Mouse (Mus musculus): Measurements from ENCODE around the gene Mfap3.
"Not testable (repeated sequence)": the region's sequence is repeated elsewhere in the genome, so short reads cannot be mapped to it uniquely, and the experiment has no call there.

Mfap3 gene

DNA sequence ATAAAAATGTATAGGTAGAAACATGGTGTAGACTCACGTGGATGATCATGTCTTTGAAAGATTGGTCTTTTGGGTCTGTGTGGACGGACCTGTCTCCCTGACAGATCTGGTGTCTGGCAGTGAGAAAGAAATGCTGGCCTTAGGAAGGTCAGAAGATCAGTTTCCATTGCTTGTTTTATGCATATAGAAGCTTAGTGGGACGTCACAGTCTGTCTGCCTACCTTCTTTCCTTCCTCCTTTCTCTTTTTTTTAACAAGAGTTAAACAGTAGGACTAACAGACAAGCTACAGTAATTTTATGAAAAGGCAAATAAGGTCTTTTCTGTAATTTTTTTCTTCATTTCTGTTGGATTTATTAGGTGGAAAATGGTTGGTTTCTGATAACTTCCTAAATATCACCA lies 10.6 kb downstream of the Mfap3 start:
- no peak for DNase-seq (ENCODE audit: low spot score)

DNA sequence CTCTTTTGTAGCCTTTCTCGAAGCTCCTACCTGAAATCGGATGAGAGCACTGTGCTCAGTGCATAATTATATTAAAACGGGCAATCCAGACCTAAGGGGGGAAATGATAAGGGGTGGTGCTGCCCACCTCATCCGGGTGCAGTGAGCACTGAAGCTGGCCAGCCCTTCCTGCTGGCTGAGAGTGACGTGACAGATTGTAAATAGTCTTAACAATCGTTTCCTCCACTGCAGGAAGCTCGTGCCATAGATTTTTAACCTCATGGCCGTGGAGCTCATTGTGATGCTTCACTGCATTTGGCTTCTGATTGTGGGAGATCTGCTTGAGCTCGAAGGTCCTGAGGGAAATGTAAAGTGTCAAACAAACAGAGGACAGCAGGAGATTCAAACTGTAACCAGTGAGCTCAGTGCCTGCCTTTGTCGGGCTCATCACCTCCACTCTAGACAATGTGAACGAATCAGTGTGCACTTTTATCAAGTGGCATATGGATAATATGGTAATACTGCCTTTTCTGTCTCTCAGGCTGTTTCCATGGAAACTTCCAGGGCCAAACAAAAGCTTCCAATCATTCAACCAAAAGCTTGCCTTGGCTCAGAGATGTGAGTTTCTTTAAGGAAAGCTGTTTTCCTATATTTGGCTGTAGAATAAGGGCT lies 13.0 kb downstream of the Mfap3 start:
- no peak for DNase-seq (ENCODE audit: low spot score)

DNA sequence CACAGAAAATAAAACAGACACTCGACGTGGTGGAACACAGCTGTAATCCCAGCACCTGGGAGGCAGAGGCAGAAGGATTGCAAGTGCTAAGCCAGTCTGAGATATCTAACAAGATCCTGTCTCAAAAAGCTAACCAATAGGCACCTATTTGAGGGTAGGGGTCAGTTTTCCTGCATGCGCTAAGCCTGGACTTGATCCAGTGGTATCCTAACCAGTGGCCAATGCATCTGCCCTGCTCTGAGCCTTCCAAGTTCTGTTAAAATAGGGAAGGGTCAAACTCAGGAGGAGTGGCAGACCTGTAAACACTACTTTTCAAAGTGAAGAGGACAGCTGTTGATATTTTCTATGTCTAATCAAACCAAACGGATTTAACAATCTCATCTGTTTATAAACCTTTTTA lies 13.8 kb downstream of the Mfap3 start:
- DNase-seq (ENCODE audit: low spot score) = no peak

DNA sequence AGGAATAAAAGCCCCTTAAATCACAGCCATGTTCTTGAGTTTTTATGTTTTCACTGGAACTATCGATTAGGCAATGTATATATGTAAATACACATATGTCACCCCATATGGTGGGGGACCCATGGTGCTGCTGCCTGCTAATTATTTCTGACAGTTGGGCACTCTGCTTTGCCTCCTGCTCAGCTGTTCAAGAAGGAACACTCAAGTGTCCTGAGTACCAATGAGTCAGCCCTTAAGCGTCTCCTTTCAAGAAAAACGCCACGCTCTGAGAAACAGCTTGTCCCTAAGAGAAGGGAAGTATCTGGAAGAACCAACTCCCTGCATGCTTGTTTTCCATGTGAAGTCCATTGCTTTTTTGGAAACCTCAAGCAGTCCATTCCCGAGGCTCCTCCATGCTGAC lies 17.4 kb downstream of the Mfap3 start:
- no peak for DNase-seq (ENCODE audit: low spot score)

DNA sequence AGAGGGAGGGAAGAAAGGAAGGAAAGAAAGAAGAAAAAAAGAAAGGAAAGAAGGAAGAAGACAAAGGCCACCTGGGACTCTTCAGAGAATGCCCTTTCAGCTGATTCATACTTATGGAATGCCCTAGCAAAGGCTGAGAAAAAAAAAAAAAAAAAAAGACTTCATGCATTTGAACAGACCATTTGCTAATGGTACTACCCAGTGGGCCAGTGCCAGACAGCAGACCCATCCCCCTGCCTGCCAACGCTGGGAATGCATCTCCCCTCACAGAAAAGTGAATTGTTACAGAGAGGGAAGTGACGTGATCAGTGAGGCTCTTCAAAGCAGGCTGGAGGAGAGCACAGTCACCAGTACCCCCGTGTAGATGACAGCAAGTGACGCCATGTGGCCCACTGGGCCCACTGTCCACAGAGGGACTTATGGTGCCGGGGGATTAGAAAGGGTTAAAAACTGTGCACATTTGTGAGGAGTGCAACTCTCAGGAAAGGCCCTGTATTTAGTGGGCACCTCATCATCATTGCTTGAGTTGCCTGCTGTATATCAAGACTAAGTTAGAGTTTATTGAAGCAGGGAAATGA lies 21.5 kb downstream of the Mfap3 start:
- DNase-seq (ENCODE audit: low spot score) = no peak

DNA sequence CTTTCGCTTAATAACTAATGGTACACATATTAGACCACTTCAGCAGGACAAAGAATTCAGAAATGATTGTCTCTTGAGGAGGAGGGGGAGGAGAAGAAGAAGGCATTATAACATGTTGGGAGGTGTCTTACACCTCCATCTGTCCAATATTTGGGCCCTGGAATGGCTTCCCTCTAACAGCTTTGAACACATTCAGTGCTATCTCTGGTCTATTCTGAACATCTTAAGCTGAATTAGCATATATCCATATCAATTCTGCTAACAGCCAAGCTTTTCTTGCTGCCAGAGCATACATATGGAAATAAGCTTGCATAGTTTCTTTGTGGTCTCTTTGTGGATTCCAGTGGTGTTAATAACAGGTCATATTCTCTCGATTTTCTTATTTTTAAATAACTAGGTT lies 22.2 kb downstream of the Mfap3 start:
- no peak for DNase-seq (ENCODE audit: low spot score)

DNA sequence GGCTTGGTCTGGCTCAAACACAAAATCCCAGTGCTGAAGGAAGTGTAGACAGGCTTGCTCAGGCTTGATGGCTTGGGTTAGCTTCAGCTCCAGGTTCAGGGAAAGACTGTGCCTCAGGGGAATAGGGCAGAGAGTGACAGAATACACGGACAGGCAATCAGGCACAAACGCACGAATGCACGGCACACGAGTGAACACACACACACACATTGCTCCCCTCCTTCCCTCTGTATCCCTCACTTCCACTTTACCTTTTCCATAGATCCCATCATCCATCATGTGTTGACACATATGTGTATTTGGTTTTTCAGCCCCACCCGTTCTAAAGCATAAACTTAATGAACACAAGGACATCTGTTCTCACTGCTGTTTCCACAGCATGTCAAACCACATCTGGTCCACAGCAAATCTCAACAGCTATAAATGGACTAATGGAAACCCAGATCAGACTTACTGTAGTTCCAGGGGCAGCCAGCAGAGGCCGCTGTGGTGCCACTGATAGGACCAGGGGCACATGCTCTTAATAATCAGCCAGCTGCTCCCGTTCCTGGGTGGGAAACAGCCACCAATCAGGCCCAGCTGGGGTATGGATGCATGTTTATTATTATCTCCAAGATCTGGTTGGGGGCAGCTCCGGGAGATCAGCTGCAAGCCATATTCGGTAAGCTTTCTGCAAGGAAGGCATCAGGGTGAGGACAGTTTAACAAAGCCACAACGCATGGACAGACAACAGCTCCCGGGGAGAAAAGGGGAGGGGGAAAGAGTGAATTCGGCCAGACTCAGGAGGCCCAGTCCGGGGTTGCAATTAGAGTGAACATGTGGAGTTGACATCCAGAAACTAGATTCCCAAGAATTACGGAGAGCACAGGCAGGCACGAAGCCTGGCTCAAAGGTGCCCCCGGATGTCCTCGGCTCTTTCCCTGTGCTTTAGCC lies 30.4 kb downstream of the Mfap3 start:
- DNase-seq (ENCODE audit: low spot score) = peak; percentile 75

DNA sequence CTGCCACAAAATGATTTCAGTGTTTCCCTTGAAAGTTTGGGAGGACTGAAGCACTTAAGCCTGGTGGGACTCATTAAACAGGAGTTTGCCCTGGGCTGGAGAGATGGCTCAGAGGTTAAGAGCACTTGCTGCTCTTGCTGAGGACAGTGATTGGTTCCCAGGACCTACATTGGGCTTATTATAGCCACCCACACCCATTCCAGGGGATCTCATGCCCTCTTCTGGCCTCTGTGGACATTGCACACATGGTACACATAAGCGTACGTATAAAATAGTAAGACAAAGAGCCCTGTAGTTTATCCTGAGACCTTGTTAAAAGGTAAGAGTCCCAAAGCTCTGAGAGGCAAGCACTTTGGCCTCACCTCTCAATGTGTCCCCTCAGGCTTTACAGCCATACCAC lies 31.8 kb downstream of the Mfap3 start:
- DNase-seq (ENCODE audit: low spot score) = no peak

DNA sequence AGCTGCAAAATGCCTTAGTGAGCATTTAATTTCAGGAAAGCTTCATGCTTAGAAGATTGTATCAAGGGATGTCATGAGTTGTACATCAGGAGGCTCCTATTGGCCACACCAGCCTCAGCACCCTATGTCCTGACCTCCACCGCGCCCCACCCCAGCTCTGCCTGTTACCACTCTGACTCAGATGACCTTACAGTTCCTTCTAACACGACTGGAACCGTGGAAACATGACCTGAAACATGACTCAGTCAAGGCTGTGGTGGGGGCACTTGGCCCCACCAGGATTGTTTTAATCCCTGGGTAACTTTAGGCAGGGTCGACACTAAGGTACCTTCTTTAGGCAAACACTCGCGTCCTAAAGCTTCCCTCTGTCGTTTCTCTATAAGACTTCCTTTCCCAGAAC lies 32.6 kb downstream of the Mfap3 start:
- no peak for DNase-seq (ENCODE audit: low spot score)

DNA sequence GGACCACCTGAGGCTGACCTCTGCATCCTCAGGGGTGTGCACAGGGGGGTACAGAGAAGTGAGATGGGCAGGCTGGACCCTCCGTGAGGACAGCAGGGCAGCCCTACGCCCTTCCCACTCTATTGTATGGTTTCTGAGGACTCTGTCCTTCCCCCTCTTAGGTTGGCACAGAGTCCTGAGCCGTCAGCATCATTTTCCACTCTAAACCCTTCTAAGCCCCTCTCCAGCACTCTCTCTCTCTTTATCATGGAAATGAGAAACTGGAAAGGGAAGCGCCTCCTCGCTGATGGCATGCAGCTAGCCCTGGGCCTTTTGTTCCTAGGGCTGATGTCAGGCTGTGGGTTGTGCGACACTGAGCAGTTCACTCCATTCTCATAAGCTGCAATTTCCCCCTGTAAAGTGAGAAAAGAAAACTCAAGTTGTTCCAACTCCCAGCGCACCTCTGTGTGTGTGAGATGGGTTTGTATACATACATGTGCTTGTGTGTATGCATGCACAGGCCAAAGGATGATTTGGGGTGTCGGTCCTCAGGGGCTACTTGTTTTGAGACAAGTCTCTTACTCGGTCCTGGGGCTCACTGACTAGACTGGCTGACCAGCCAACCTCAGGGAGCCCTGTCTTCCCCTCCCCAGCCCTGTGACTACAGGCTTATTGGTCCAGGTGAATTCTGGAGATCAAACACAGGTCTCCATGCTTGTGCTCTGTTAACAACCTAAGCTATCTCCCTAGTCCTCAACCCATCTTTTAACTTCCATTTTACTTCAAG lies 34.7 kb downstream of the Mfap3 start:
- no peak for DNase-seq (ENCODE audit: low spot score)

DNA sequence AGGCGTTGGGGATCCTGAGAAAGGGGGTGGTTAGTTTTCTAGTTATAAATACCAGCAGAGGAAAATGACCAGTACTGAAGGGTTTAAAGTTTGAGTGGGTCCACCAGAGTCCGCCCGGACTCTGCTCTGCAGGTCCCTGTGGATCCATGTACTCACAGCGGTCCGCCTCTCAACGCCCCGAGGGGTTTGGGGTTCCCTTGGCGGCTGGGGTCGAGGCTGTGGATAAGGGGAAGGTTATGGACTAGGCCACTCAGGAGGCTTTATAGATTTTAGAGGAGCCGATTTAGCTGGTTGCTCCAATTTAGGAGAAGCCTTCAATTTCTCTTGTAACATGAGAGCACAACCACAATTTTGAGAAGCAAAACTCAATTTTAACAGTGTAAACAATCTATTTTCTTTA lies 39.5 kb downstream of the Mfap3 start:
- not testable (repeated sequence) for DNase-seq (ENCODE audit: low spot score)

DNA sequence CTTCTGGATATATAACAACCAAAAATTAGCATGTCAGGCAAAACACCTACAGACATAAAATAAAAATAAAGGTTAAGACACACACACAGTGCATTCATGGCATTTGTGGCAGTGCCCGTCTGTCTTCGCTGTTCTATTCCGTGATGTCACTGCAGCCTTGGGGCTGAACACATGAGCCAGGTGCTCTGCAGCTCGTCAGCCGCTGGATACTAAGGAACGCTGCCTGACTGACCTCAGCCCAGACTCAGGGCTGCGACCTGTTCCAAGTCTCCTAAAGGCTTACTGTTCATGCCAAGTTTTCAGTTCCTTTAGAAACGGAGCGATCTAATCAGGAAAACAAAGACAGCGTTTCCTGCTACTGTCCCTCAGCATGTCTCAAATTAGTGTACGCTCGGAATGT lies 46.1 kb downstream of the Mfap3 start:
- DNase-seq (ENCODE audit: low spot score) = no peak

DNA sequence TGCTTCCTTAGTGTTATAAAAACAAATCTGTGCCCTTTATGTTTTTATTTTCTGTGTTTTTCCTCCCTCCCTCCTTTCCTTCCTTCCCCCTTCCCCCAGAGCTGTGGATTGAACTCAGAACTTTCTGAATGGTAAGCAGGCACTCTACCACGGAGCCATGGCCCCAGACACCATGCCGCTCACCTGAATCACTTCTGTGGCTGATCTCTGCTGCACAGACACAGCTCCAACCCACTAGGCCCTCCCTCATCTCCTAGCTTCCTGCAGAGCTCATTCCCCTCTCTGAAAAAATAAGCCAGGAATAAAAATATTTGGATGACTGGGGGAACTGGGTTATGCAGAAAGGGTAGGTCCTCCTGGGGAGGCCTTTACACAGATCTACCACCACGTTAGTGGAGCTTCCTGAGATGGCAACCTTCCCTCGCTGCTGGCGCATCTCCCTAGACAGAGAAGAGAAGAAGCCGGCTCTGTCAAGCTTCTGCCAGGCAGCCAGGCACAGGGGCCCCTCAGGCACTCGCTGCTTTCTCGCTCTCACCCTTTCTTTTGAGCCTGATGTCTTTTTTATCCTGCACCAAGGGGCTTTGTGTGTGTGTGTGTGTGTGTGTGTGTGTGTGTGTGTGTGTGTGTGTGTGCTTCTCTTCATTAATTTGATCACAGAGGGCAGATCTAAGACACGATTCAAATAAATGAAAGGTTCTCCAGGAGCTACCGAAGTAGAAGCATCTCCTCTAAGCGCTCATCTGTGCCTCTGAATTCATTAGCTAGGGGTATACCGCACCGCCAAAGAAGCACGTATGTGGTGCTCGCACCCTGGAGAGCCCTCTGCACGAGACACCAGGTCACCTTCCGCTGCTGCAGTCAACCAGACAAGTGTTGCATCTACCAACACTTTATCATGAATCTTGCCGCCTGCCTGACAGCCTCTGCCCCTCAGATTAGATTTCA lies 47.9 kb downstream of the Mfap3 start:
- no peak for DNase-seq (ENCODE audit: low spot score)

DNA sequence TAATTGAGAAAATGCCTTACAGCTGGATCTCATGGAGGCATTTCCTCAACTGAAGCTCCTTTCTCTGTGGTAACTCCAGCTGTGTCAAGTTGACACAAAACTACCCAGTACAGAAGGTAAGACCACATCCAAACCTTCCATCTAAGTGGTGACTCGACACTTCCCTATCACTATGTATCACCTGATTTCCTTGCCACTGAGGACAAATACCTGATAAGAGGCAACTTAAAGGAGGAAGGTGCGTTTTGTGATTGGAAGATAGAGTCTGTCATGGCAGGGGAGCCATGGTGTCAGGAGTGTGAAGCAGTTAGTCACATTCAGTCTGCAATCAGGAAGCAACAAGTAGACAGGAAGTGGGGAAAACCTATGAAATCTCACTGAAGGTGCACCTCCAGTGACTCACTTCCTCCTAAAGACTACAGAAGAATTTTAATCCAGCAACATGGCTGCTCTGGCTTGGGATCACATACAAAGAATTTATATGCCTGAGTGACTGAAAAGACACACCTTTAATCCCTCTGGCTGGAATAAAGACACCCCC lies 50.6 kb downstream of the Mfap3 start:
- no peak for DNase-seq (ENCODE audit: low spot score)

DNA sequence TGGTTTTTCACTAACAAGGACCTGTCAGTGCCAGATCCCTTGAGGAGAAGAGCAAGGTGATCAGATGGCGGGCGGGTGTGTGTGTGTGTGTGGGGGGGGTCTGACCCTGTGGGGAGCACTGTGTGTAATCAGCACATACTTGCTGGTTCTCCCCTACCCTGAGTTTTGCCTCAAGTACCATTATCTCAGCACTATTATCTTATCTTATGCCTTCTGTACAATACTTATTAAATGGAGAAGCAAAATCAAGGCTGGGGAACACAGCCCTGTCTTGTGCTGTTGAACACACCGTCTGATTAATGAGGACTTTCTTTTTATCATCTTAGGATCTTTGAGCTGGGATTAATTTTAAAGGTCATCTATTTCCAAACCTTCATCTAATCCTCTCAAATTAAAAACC lies 52.6 kb downstream of the Mfap3 start:
- no peak for DNase-seq (ENCODE audit: low spot score)

DNA sequence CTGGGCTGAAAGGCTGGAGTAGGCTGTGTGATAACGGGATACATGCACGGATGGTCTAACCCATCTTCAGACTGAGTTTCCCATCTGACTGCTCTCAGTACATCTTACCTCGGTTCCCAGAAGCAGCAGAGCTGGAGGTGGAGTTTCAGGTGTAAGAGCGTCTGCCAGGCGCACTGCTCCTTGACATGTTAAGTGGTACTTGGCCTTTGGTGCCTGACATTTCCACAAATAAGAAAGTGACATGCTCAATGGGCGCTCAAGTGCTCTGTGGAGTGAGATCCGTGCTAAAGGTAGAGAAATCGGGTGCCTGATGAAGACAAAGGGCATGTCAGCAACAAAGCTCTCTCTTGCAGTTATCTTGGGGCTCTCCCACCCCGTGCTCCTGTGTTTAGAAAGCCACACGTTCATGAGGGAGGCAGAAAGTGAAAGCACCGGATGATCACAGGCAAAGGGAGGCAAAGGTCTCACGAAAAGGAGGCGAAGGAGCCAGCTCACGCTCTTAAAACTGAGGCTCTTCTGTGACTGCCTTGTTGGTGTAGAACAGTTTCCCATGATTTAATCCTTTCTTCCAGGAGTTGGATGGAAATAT lies 55.3 kb downstream of the Mfap3 start:
- no peak for DNase-seq (ENCODE audit: low spot score)

DNA sequence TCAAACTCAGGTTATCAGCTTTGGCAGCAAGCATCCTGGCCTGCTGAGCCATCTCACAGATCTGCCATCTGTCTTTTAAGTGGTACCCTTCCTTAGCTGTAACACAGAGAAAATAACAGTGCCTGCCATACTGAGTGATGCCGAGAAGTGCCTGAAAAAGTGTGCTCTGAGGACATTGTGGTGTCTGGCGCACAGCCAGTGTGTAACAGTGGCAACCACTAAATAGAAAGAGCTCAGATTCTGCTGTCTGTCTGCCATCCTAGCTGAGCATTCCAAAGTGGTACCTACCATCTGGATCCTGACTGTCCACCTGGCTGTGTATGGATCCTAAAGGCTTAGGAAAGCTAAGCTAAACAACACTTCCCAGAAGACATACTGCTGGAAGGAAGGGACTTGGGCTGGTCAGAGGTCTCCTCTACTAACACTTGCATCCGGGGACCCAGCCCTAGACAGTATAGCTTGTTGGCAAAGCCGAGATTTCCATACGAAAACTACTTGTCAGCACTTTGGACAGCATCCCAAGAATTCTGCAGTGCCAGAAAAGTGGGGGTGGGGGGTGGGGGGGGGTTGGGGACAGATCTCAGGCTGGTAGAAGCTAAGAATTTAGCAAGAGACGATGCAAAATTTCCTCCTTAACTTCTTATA lies 58.5 kb downstream of the Mfap3 start:
- DNase-seq (ENCODE audit: low spot score) = no peak

DNA sequence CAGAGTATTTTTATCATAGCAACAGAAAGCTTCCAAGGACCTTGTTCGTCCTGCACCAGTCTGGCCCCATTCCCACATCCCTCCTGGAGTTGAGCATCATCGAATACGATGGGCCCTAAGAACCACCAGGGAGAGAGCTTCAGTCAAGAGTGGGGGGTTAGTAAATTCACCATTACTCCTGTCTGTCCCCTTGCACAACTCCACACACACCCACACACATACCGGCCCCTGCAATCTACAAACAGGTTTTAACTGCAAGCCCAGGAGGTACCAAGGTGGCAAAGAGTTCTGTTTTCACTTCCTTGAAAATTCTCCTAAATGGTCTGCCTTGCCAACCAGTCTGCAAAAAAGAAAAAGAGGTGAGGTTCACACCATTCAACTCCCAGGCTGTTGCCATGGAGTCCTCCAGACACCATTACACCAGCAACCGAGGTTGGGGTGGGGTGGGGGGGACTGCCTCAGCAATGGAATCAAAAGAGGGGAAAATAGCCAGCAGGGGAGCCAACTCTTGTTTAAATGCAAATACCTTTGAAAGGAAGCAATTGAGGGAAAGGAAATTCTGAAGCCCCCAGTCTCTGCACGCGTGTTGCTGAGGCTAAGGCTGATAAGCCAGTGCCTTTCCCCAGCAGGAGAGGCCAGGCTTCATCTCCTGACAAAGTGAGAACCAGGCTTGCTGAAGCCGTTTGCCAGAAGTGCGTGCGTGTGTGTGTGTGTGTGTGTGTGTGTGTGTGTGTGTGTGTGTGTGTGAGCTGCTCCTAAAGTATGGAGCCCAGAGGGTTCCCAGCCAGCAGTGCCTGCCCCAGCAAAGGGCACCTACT lies 64.6 kb downstream of the Mfap3 start:
- no peak for DNase-seq (ENCODE audit: low spot score)
